Mouse (Mus musculus) hindbrain, embryonic 13.5 days (tissue): ENCODE measurements at regions not wholly inside any gene's neighbourhood (a gene's known extent, or its start where the extent isn't known, plus 50 kb on each side); places are given as distances from the start of the nearest gene placed in this dataset.

ENCODE experiments used
- ATAC-seq: fragments of 200-750 bp; cut with Nextera tagmentation; 2 replicates; pipeline ENCODE4 v1.8.0; 2017; ENCODE audit warnings: moderate TSS enrichment; ENCODE audit not compliant: low FRiP score
- H3K27ac ChIP-seq: fragments of 300-500 bp; sonication (generic); 2 replicates; pipeline ENCODE4 v1.5.1; 2015; ENCODE audit warnings: inconsistent platforms, mild to moderate bottlenecking, moderate library complexity
- H3K27me3 ChIP-seq: fragments of 300-500 bp; sonication (generic); 2 replicates; pipeline ENCODE4 v1.6.1; 2015; ENCODE audit warnings: mild to moderate bottlenecking, inconsistent platforms
- H3K36me3 ChIP-seq: fragments of 300-500 bp; sonication (generic); 2 replicates; pipeline ENCODE4 v1.6.1; 2015; ENCODE audit warnings: mild to moderate bottlenecking, inconsistent platforms
- H3K4me1 ChIP-seq: fragments of 300-500 bp; sonication (generic); replicated peaks from 2 replicates; pipeline ENCODE4 v1.6.1; 2015; ENCODE audit warnings: inconsistent platforms
- H3K4me2 ChIP-seq: fragments of 300-500 bp; sonication (generic); 2 replicates; pipeline ENCODE4 v1.6.1; 2015; ENCODE audit warnings: inconsistent platforms, mild to moderate bottlenecking, moderate library complexity
- H3K4me3 ChIP-seq: fragments of 300-500 bp; sonication (generic); 2 replicates; pipeline ENCODE4 v1.5.1; 2015; ENCODE audit warnings: mild to moderate bottlenecking, inconsistent platforms
- H3K9ac ChIP-seq: fragments of 300-500 bp; sonication (generic); 2 replicates; pipeline ENCODE4 v1.6.1; 2015; ENCODE audit warnings: mild to moderate bottlenecking, inconsistent platforms
- H3K9me3 ChIP-seq: fragments of 300-500 bp; sonication (generic); 2 replicates; pipeline ENCODE4 v1.6.1; 2016; ENCODE audit warnings: inconsistent platforms
- WGBS: fragments of 180-500 bp; shearing (Covaris S2); methylation state at CpG from one replicate; pipeline ENCODE4 v1.1.7; 2015; 5-methylcytosine and 5-hydroxymethylcytosine counted together

DNA sequence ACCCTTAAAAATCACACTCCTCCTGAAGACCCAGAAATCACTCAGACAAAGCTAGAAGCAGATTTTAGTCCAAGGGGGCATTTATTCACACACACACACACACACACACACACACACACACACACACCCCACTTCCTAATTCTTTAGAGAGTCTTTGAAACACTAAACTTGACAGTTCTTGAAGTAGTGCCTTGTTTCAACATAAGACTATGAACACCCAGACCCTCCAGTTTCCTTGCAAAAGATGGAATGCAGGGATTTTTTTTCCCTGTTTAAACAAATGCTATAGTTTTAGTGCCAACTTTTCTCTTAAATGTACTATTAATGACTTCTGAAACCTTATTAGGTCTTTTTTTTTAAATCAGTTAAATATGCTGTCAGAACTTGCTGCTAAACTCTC is 279.2 kb upstream of the Fat1 start:
- Histone ChIP-seq H3K27ac (no peak overlapping the region), H3K27me3 (no peaks in the 10 kb centered on the region), H3K4me3 (no peak overlapping the region), H3K9ac (no peak overlapping the region), H3K4me1 (no peaks in the 10 kb centered on the region), H3K36me3 (no peaks in the 10 kb centered on the region), H3K9me3 (no peaks in the 10 kb centered on the region), H3K4me2 (no peak overlapping the region)
- ATAC-seq = no peak

DNA sequence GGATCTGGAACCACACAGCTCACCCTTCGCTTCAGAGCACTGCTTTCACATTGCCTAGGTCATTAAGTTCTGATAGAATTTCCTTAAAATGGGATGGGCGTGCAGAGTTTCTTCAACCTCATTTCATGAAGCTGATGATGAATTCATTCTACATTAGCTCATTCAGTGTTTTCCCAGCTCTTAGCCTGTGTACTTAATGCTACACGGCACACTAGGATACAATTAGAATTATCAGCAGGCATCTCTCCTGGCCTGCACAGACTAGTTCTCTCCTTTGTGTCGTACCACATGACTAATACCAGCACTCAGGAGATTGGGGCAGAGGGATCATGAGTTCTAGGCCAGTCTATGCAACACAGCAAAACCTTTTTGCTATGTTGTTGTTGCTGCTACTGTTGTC is 278.8 kb upstream of the Fat1 start:
- no peak overlapping the region for H3K27ac ChIP-seq
- no peaks in the 10 kb centered on the region for H3K4me1 ChIP-seq
- no peaks in the 10 kb centered on the region for H3K27me3 ChIP-seq
- no peak for ATAC-seq
- H3K4me3 ChIP-seq = no peak overlapping the region
- 76% methylated on average over 4 of the region's 4 CpGs for WGBS
- no peaks in the 10 kb centered on the region for H3K9me3 ChIP-seq
- H3K4me2 ChIP-seq = no peak overlapping the region
- no peaks in the 10 kb centered on the region for H3K36me3 ChIP-seq
- no peak overlapping the region for H3K9ac ChIP-seq

DNA sequence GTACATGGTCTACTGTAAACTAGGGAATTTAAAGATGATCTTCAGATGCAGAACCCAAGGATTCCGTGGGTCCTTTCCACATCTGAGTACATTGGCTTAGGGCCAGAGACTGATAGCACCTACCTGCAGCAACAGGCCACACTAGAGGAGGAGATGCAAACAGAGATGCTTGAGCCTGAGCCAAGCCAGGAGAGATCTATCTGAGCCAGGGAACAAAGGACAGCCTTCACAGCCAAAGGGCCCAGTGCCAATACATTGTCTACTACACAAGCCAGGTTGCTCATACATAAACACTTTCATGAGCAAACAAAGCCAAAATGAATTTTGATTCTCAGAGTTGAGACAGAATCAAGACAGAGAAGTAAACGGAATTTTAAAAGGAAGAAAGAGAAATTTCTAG is 273.6 kb upstream of the Fat1 start:
- WGBS = 87% methylated on average over 2 of the region's 2 CpGs

DNA sequence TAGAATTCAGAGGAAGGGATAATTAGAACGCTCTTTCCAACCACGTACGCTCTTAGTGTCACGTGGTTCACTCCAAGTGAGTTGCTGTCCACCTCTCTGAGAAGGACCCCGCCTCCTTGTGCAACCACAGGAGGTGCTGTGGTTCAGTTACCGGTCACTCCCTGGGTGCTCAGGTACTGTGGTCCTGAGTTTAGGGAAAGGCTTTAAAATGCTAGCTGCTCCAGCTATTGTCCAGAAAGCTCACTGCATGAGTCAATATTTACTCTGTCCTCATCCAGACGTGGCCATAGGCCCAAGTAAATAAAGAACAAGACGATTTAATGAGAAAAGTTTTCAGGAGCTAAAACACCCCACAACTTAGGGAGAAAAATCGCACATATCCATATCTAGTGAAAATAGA is 248.1 kb upstream of the Fat1 start:
- Histone ChIP-seq H3K9me3 (no peaks in the 10 kb centered on the region), H3K4me2 (no peak overlapping the region), H3K36me3 (no peaks in the 10 kb centered on the region), H3K4me3 (no peak overlapping the region), H3K27ac (no peak overlapping the region), H3K4me1 (no peaks in the 10 kb centered on the region), H3K9ac (no peak overlapping the region), H3K27me3 (no peaks in the 10 kb centered on the region)
- no peak for ATAC-seq
- WGBS = 89% methylated on average over 9 of the region's 9 CpGs

More for the DNA sequence above, 273.6 kb upstream of the Fat1 start:
- ATAC-seq = no peak
- Histone ChIP-seq H3K9me3 (no peaks in the 10 kb centered on the region), H3K36me3 (no peaks in the 10 kb centered on the region), H3K4me3 (no peak overlapping the region), H3K4me1 (no peaks in the 10 kb centered on the region), H3K27me3 (no peaks in the 10 kb centered on the region), H3K9ac (no peak overlapping the region), H3K27ac (no peak overlapping the region), H3K4me2 (no peak overlapping the region)

DNA sequence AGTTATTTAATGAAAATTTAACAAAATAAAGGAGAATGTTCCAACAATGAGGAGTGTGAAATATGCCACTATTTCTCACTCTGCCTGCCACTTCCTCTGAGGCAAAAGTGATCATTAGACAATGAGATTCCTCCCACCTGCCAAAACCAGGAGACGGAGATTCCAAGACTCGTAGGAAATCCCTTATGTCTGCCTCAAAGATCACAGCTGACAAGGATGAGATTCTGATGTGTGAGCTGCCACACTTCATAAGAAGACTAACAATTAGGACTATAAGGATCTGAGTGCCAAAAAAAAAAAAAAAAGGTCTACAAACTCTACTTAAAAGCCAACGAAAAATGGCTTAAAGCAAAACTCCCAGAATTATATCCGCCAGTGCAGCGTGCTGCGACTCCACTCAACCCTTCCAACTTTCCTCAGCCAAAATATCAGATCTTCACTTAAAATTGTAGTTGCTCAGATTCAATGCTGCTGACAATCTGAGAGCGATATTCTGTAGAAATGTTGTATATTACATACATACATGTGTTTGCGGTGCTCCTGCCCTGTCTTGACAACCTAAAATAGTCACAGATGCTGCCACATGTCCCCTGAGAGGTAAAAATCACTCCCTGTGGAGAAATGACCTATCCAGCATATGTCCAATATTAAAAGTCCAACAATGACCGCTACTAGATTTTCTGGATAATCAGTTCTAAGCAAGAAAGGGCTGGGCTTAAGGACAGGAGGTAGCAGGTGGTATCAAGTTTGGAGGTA is 245.2 kb upstream of the Fat1 start:
- no peaks in the 10 kb centered on the region for H3K9me3 ChIP-seq
- H3K4me1 ChIP-seq = peaks cover 9% of the 10 kb centered on the region
- H3K9ac ChIP-seq = no peak overlapping the region
- WGBS = 87% methylated on average over 9 of the region's 9 CpGs
- no peak overlapping the region for H3K4me2 ChIP-seq
- H3K27me3 ChIP-seq = no peaks in the 10 kb centered on the region
- H3K36me3 ChIP-seq = no peaks in the 10 kb centered on the region
- H3K4me3 ChIP-seq = no peak overlapping the region
- no peak for ATAC-seq
- no peak overlapping the region for H3K27ac ChIP-seq

DNA sequence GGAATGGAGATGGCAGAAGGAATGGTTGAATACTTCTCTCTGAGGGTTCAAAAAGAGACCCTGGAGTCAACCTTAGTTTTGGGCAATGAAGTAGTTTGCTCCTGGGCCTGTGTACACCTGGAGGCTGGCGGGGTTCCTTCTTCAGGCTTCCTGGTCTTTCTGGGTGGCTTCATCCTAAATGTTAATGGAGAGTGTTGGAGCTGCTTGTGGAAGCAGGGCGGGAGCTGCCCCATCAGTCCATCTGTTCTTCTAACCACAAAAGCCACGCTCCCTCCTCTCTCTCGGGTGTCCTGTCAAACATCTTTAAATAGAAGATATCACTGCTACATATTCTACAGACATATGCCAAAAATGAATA is 244.7 kb upstream of the Fat1 start:
- no peaks in the 10 kb centered on the region for H3K36me3 ChIP-seq
- H3K4me1 ChIP-seq = peaks cover 11% of the 10 kb centered on the region
- H3K9ac ChIP-seq = no peak overlapping the region
- no peaks in the 10 kb centered on the region for H3K27me3 ChIP-seq
- H3K4me2 ChIP-seq = no peak overlapping the region
- 90% methylated on average over 4 of the region's 4 CpGs for WGBS
- H3K9me3 ChIP-seq = no peaks in the 10 kb centered on the region
- no peak for ATAC-seq
- no peak overlapping the region for H3K4me3 ChIP-seq
- H3K27ac ChIP-seq = no peak overlapping the region

DNA sequence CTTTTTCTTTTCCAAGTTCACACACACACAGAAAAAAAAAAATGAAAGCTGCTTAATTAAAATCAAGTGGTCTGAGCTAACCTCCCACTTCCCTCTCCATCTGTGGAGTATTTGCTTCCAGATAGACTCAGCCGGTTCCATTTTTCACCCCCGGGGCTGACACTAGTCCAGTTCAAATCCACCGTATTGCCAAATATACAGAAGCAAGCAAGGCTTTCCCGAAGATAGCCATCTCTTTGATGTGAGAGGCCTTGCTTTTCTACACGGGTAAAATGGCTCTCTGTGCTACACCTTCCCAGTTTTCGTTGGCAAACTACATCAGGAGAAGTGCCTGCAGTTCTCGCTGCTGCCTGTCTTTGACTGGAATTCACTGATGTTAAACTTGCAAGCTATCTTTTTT is 244.1 kb upstream of the Fat1 start:
- 77% methylated on average over 7 of the region's 7 CpGs for WGBS
- H3K27me3 ChIP-seq = no peaks in the 10 kb centered on the region
- no peak for ATAC-seq
- H3K4me2 ChIP-seq = no peak overlapping the region
- H3K27ac ChIP-seq = no peak overlapping the region
- peaks cover 17% of the 10 kb centered on the region for H3K4me1 ChIP-seq
- no peaks in the 10 kb centered on the region for H3K9me3 ChIP-seq
- H3K4me3 ChIP-seq = no peak overlapping the region
- no peaks in the 10 kb centered on the region for H3K36me3 ChIP-seq
- H3K9ac ChIP-seq = no peak overlapping the region

DNA sequence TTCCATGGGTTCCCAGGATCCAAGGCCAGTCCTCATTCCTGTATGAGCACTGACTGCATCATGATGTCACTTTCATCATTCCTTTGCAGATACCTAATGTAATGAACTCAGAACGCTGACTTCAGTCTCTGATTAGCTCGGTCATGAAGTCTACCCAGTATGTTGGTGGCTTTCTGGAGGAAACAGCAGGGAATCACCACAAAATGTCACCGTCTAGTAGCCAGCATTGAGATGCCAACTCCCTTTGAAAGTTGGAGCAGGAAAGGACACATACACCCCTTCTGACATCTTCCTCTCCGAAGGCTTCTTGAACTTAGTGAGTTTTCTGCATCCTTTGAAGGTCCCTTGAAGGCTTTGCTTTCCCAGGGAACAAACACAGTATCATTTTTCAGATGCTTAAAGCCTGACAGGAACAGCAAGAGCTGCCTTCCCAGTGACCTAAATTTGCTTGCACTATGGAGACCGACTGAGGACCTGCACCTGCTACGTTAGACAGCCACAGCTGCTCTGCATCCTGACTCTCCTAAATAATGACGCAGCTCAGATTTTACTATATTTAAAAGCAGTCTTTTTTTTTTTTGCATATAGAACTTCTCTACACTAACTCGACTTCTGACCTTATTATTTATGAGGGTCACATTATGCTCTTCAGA is 243.1 kb upstream of the Fat1 start:
- Histone ChIP-seq H3K27me3 (no peaks in the 10 kb centered on the region), H3K9me3 (no peaks in the 10 kb centered on the region), H3K4me1 (peaks cover 23% of the 10 kb centered on the region), H3K27ac (no peak overlapping the region), H3K9ac (no peak overlapping the region), H3K4me2 (no peak overlapping the region), H3K36me3 (no peaks in the 10 kb centered on the region), H3K4me3 (no peak overlapping the region)
- no peak for ATAC-seq
- 79% methylated on average over 8 of the region's 8 CpGs for WGBS

DNA sequence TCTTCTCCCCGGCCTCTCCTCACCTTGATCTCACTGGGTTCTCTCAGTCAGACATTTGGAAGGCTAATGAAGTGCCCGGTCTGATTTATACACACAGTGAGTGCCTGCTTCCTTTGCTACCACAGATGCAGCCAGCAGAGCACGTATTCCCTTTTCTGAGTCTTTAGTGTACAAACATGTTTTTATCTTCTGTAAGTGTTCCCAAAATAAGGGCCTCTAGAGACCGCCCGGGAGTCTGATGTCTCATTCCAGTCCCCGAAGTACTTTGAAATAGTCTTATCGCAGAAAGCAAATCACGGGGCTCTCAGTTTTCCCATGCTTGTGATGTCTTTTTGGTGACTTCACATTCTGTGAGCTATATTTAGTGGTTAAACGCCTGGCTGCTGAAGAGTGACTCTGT is 240.4 kb upstream of the Fat1 start:
- Histone ChIP-seq H3K9me3 (no peaks in the 10 kb centered on the region), H3K27me3 (no peaks in the 10 kb centered on the region), H3K4me3 (no peak overlapping the region), H3K27ac (no peak overlapping the region), H3K4me2 (no peak overlapping the region), H3K36me3 (no peaks in the 10 kb centered on the region), H3K9ac (no peak overlapping the region), H3K4me1 (peaks cover 23% of the 10 kb centered on the region)
- 67% methylated on average over 9 of the region's 9 CpGs for WGBS
- no peak for ATAC-seq

DNA sequence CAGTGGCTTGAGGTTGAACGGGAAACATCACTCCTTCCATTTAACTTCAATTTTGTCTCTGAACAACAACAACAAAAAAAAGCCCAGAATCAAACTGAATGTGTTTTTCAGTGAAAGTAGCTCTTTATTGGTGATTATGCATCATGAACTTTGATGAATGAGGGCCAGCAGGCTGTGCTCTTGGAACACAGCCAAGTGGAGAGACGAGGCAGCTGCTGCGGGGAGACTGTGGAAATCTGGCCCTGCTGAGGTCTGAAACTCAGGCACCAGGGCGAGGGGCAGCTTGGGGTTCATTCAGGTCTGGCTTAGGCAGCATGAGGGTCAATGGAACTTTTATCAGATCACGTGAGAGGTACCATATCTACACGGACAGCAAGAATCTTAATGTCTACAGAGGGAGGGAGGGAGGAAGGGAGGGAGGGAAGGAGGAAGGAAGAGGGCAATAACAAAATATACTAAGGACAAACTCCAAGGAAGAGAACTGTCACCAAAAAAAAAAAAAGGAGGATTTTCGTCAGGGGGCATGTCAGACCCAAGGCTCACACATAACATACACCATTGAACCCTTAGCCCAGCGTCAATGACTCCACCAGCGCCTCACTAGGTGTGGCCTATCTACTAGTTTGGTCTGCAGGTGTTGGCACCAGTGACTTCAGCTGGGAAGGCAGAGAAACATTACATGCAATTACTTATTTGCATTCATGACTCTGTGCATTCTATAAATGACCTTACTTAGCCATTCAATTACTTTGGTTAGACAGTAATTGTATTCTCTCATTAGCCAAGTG is 239.0 kb upstream of the Fat1 start:
- H3K27ac ChIP-seq = peak overlapping the region; percentile 64
- H3K4me1 ChIP-seq = peaks cover 23% of the 10 kb centered on the region
- peak; percentile 59 for ATAC-seq

DNA sequence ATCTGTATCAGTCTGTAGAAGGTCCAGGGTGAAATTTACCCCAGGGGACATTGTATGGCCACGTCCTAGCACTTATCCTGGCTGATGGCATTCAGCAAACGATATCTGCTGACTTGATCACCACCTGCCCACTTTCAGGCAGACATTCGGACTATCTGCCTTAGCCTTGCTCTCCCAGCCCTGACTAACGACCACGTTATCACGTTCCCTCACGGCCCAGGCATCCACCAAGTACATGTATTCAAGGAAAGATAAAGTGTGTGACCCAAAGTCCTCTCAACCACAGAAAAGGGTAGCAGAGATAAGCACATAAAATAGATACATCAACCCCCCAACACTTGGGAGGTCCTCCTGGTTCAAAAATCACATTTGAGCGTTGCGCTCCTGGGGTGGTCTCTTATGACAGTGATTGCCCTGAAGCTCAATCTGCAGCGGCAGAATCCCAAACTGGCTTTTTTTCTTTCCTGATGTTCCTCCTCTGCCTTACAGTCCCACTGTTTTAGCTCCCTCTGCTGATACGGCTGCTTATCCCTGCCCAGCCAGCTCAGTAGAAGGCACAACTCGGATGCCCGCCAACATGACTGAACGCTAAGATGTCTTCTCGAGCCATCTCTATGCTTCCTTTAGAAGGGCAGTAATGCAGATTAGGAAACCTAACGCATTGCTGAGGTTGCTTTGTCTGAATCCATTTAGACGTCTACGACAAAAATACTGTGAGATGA is 235.7 kb upstream of the Fat1 start:
- WGBS = 81% methylated on average over 18 of the region's 18 CpGs
- Histone ChIP-seq H3K36me3 (no peaks in the 10 kb centered on the region), H3K9ac (no peak overlapping the region), H3K4me2 (no peak overlapping the region), H3K4me1 (peaks cover 19% of the 10 kb centered on the region), H3K27ac (no peak overlapping the region), H3K27me3 (no peaks in the 10 kb centered on the region), H3K4me3 (no peak overlapping the region), H3K9me3 (no peaks in the 10 kb centered on the region)
- ATAC-seq = no peak

More for the DNA sequence above, 239.0 kb upstream of the Fat1 start:
- H3K9me3 ChIP-seq = no peaks in the 10 kb centered on the region
- no peak overlapping the region for H3K9ac ChIP-seq
- no peaks in the 10 kb centered on the region for H3K36me3 ChIP-seq
- no peaks in the 10 kb centered on the region for H3K27me3 ChIP-seq
- no peak overlapping the region for H3K4me2 ChIP-seq
- H3K4me3 ChIP-seq = no peak overlapping the region
- WGBS = 40% methylated on average over 9 of the region's 9 CpGs

DNA sequence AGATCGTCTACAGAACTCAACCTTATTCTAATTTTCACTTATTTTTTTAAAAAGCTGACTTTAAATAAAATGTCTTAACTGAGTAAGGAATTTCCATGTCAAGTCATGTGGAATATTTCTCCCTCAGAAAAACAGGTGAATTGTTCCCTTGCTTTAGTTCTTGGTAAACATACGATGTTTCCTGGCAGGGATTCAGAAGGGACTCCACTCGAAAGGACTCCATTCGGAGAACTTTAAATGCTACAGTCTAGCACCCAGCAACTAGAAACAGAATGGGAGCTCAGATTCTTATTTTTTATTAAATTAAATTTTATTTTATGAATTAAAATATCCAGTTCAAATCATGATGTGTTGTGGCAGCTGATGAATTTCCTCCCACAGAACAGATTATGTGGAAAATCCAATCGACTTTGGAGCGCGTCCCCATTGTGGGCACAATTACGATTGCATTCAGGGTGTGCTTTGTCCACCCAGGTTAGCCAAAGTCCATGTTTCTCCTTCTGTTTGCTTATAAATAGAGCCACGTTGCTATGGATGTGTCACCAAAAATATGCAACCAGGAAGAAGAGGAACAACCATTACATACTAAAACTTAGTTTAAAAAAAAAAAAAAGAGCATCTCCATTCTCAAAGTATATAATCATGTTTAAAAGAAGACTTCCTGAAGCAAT is 230.5 kb upstream of the Fat1 start:
- no peaks in the 10 kb centered on the region for H3K4me1 ChIP-seq
- WGBS = 84% methylated on average over 9 of the region's 9 CpGs
- H3K9me3 ChIP-seq = no peaks in the 10 kb centered on the region
- no peak overlapping the region for H3K27ac ChIP-seq
- no peaks in the 10 kb centered on the region for H3K36me3 ChIP-seq
- H3K4me2 ChIP-seq = no peak overlapping the region
- H3K4me3 ChIP-seq = no peak overlapping the region
- no peaks in the 10 kb centered on the region for H3K27me3 ChIP-seq
- ATAC-seq = no peak
- no peak overlapping the region for H3K9ac ChIP-seq
